Mouse (Mus musculus) adrenal gland, adult 18-20 months (tissue): Measurements from ENCODE around the gene Fignl2. TPM values are rescaled to one million over a fixed set of nuclear protein-coding genes. Genes with fewer than 3 reads are reported as not detected.
"Not testable (repeated sequence)": the region's sequence is repeated elsewhere in the genome, so short reads cannot be mapped to it uniquely, and the experiment has no call there.

Experiments used
- DNase-seq, 2 experiments: peaks; one replicate each; pipeline ENCODE4 v3.0.0; 2021 to 2022; ENCODE audit warnings: low spot score in 2 of 2
- long read RNA-seq, 2 experiments: library from polyadenylated mRNA; stranded (forward); transcript quantifications; one replicate each; pipeline ENCODE4 v2.0.0; 2021
- total RNA-seq, 2 experiments: library from RNA; stranded (reverse); gene quantifications; 1 replicate in 1 of 2; 2 replicates in 1 of 2; pipeline ENCODE4 v1.2.3; 2021

Gene Fignl2
- total RNA-seq, result 1 to 10 TPM; 4.7 to 7.1 TPM
- long read RNA-seq, experiment 1, result 0 reads
- long read RNA-seq, experiment 2, full-length matches to known transcripts, result 2 of 2 reads
- long read RNA-seq, experiment 2, partial matches to known transcripts, result 0 of 2 reads
- long read RNA-seq, experiment 2, other reads (novel, unspliced or antisense), result 0 of 2 reads

GRCm38 (mm10) chr15:101077813-101078730, at the start of gene Fignl2:
Gene Fignl2 (minus strand): TSS chr15:101078567.
- DNase-seq, result peak; percentile 46 to 54

DNA sequence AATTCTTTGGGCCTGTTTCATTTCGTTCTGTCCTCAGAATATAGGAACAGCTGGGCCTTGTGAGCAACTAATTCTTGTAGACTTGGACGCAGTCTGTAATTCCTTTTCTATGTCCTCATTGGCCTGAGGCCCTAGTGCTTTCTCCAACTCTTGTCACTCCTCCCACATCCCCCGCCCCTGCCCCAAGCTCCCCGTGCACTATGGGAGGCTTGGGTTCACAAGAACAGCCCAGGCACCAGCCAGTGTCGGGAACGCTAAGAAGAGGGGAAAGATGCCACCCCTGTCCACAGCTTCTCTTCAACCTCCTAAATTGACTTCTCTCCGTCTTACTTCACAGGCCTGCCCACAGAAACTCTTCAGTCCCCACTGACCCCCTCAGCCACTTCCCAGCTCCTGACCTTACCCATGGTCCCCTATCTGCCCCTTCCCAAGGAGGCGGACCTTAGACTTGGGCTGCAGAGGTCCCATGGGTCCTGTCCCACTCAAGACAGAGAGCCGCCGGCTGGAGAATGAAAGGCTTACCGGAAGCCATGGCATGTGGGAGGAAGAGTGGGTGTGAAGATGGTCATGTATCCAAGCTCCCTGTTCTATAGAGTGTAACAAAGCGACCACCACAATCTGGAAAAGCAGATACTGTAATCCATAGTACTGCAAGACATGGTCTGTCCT, 48.6 kb upstream of the Fignl2 start:
- DNase-seq, result no peak

- DNase-seq, result no peak
Measured at GRCm38 (mm10) chr15:101125561-101125960, 47.2 kb upstream of the Fignl2 start.

- DNase-seq, result no peak
Measured at GRCm38 (mm10) chr15:101123202-101123601, 44.8 kb upstream of the Fignl2 start.

DNA sequence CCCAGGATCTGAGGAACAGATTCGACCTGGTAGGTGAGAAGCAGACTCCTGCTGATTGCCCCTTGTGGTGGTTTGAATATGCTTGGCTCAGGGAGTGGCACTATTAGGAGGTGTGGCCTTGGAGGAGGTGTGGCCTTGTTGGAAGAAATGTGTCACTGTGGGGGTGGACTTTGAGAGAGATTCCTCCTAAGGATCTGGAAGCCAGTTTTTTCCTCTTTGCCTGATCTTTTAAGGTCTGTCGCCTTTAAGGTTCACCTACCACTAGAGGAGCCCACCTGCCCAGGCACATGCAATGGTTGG, 43.9 kb upstream of the Fignl2 start:
- DNase-seq, result no peak

- no peak for DNase-seq
Measured at GRCm38 (mm10) chr15:101121411-101122289, 43.3 kb upstream of the Fignl2 start.

DNA sequence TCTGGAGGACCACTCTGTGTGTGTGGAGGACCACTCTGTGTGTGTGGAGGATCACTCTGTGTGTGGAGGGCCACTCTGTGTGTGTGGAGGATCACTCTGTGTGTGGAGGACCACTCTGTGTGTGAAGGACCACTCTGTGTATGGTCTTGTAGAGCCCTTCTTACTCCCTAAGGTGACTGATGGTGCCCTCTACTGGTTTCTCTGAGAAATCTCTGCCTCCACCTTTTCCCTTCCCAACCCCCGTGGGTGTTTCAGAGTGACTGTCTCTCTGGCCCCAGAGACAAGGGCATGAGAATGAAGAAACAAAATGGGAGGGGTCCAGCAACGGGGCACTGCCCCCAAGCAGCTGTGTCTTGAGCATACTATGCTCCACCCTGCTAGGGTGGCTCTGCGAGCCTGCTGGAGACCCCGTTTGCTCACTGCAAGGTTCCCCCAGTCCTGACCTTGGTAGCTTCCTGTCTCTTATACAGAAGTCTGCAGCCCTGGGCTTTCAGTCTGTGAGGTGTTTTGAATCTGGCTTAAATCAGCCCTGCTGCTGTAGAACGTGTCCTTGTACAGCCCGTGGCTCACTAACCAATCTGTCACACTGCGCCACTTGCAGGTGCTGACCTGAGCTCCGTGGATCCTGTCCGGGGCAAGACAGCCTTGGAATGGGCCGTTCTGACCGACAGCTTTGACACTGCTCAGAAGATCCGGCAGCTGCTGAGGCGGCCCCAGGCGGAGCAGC, 40.2 kb upstream of the Fignl2 start:
- peak in 1 of 2 experiments; percentile 42 for DNase-seq

- no peak for DNase-seq
Measured at GRCm38 (mm10) chr15:101115511-101116110, 37.2 kb upstream of the Fignl2 start, which contains the start of gene Ankrd33. Gene Ankrd33 (plus strand): TSS chr15:101115755.

- not testable (repeated sequence) for DNase-seq
Measured at GRCm38 (mm10) chr15:101113778-101114177, 35.4 kb upstream of the Fignl2 start.

DNA sequence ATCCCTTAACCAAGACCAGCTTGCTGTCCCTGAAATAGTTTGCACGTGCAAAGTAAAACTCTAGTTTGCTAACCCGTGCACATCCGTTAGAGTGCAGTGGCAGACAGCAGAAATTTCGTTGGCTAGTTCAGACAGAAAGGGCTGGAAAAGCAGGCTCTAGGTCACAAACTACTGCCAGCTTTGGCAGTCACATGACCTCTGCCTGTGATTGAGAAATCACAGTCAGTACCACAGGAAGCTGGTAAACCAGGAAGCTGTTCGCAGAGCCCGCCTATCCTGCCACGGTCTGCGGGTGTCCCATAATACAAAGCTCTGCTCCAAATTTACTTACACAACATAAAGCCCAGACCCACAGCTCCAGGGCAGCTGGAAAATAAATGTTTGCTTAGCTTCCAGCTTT, 34.8 kb upstream of the Fignl2 start:
- no peak for DNase-seq

- DNase-seq, result no peak
Measured at GRCm38 (mm10) chr15:101107906-101108671, 29.7 kb upstream of the Fignl2 start.

DNA sequence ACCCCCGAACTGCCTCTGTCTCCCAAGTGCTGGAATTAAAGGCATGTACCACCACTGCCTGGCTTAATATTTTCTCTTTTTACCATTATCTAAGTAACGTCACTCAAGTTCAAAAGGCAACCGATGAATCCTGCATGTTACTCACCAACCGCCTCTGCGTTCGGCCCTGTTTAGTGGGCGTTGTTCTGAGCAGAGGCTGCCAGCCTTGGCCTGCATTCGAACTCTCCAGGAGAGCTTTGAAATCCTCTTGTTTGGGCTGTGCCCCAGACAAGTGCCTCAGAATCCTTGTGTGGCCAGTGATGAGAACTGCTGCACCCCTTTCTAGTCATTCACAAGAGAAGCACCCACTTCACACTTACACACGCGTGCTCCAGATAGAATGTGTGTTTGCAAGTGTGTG, 27.6 kb upstream of the Fignl2 start:
- DNase-seq, result peak in 1 of 2 experiments; percentile 43

DNA sequence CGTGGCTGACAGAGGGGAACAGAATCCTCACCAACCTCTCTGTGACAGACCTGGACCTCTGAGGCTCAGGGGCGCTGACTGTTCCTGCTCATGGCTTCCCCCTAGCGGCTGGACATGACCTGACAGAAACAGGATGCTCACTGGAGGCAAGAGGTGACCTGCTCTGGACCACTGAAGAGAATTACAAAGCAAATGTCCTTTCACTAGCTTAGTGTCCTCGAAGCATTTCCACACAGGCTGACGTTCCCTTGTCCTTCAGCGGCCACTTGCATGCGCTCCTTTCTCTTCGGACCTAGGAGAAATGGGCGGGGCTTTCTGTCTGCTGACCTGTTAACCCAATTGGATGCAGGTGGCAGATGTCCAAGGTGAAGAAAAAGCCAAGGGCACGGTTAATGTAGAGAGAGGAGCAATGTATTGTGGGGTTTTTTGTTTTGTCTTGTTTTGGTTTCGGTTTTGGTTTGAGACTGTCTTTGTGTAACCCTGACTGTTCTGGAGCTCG, 27.2 kb upstream of the Fignl2 start:
- DNase-seq, result peak; percentile 86 to 87

DNA sequence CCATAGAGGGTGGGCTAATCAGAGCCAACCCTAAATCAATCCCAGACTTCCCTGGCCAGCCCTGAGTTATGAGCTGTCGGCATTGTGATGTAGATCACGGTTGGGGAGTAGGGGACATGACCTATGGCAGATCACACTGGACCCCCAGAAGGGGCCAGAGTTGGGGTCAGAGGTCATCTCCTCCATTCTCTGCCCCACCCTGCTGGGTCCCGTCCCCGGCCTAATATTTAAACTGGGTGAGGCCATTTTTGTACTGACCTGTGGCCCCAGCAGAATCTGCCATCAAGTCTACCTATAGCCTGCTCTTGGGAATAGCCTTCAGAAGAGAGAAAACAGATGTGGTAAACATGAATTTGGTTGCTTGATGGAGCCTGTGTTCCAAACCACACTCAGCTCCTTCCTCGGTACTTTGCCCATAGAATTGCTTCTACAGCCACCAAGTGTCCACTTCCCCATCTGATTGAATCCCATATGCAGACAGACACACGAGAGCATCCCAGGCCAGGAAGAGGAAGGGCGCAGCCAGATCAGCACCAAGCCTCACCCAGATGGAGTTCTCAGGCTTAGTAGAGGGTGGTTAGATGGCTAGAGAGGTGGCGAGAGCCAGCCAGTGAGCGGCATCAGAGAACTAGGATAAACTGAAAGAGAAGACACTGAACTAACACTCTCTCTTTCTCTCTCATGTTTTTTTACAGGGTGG, 25.4 kb upstream of the Fignl2 start:
- no peak for DNase-seq

DNA sequence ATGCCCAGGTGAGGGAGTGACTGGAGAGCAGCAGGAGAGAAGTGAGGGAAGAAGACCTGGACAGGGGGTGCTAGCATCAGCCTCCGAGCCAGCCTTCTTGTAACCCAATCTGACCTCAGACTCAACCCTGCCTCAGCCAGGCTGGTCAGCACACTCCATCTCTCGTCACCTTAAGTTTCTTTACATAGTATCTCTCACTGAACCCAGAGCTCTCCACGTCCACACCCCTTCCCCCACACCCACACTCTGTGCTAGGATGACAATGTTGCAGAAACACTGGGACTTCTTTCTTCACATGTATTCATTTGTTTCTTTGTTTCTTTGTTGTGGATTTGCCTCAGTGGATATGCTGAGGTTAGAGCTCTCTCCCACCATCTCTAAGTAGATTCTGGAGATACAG, 22.6 kb upstream of the Fignl2 start:
- no peak for DNase-seq

GRCm38 (mm10) chr15:101097985-101098651, 19.8 kb upstream of the Fignl2 start:
- DNase-seq, result no peak

GRCm38 (mm10) chr15:101095392-101095791, 17.0 kb upstream of the Fignl2 start:
- no peak for DNase-seq

- no peak for DNase-seq
Measured at GRCm38 (mm10) chr15:101094979-101095378, 16.6 kb upstream of the Fignl2 start.
